Mouse (Mus musculus) urinary bladder, postnatal 4 days (tissue): ENCODE data around the gene Tmem54.
A peak's percentile ranks its signal among the peaks of the same experiment; 100 is the strongest.

Experiments used
- DNase-seq, 2 experiments: peaks; one replicate each; pipeline ENCODE4 v3.0.0; 2021 to 2022; ENCODE audit warnings: low spot score in 2 of 2

Tmem54 gene

DNA sequence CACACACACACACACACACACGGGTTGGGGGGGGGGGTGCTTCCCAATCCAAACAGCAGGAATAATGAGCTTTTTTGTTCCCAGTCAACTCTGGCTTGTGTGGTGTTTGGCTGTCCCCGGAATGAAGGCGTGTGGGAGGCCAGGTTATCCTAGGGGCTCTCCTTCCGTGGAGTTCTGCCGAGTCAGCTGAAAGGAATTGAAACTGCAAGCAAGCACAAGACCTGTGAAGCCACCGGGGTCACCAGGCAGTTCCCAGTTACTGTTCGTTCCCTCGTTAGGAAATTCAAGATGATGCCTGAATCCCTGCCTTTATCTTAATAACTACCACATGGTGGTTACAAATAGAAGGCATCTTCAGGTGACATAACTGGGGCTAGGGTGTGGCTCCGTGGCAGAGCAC, 24.0 kb downstream of the Tmem54 start:
- DNase-seq, result no peak

GRCm38 (mm10) chr4:129130149-129130548, 24.8 kb downstream of the Tmem54 start:
- no peak for DNase-seq

GRCm38 (mm10) chr4:129130755-129131303, 25.5 kb downstream of the Tmem54 start:
- DNase-seq, result no peak

- DNase-seq, result peak in 1 of 2 experiments; percentile 84
These were observed 29.6 kb downstream of the Tmem54 start for GRCm38 (mm10) chr4:129134799-129135585.

DNA sequence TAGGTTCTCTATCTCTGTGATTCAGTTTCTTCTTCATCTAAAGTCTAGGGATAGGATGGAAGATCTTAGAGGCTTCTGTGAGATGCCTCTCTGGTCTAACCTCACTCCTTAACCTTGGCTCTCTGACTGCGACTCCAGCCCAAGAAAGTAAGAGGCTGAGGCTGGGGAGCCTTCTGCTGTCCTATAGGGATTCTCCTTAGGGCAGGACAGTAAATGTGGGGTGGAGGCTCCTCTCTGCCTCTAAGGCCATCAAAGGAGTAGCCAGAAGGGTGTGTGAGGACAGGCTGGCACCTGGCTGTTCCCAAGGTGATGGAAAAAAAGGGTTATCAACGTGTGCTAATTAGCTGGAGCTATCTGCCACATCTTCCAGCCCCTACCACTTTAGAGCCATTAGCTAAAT, 30.3 kb downstream of the Tmem54 start:
- no peak for DNase-seq

DNA sequence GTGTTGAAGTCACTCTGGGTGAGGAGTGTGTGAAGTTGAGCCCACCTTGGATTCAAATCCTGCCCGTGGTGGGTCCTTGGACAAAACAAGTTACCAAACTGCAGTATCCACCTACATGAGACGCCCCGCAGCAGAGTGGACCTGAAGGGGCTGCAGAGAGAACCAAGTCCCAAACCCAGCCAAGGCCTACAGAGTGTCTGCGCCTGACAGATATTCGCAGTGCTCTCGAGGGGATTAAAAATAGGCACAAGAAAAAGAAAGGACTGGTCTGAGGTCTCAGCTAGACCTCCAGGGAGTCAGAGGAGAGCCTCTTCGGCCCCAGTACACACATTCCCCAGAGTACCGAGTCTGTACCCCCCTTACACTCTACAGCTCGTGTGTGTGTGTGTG, 30.8 kb downstream of the Tmem54 start:
- DNase-seq, result no peak

GRCm38 (mm10) chr4:129136579-129137391, 31.4 kb downstream of the Tmem54 start, which contains the start of gene Fndc5:
Gene Fndc5, plus strand, starts transcription at chr4:129136999.
- no peak for DNase-seq

GRCm38 (mm10) chr4:129137392-129138321, 32.3 kb downstream of the Tmem54 start:
- DNase-seq, result no peak

GRCm38 (mm10) chr4:129139642-129140041, 34.3 kb downstream of the Tmem54 start:
- DNase-seq, result no peak

DNA sequence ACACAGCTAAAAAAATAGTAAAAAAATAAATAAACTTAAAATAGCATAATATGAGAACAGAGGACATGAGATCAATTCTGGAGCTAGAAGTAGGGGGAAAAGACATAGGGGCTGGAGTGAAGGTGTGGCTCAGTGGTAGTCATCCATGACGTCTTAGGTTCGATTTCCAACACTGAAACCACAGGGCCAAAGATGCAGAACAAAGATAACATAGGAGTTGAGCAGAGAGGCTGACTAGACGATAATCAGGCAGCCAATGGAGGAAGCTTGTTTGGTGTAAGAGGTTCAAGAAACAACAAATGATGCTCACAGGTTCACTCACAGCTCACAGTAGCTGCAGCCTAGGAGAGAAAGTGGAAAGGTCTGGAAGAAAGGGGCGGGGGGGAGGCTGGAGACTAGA, 35.5 kb downstream of the Tmem54 start:
- DNase-seq, result no peak

- no peak for DNase-seq
These were observed 36.5 kb downstream of the Tmem54 start for GRCm38 (mm10) chr4:129141560-129142438.

DNA sequence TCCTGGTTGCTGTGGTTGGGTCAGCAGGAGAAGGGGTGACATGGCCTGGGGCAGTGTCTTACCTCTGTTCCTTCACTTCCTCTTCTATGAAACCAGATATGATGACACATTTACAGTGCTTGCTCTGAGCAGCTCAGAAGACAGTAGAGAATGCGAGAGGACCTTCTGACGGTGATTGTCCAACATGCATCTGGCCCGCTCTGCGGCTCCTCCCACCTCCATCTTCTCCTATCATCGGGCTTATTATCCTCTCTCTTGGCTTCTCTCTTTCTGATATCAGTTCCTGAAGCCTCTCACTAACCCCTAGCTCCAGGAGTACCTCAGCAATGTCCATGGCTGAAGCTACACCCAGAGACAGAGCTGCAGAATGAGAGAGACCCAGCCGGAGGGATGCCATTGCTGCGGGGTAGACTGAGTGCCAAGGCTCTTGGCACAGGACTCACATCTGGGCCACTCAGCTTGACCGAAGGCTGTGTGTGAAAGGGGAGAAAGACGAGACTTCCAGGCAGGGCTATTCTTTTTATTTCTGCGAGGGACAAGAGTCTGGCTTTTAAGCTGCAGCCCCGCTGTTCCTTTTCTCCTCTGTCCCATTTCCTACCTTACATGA, 37.2 kb downstream of the Tmem54 start:
- no peak for DNase-seq

- no peak for DNase-seq
These were observed 38.2 kb downstream of the Tmem54 start for GRCm38 (mm10) chr4:129143509-129143908.

DNA sequence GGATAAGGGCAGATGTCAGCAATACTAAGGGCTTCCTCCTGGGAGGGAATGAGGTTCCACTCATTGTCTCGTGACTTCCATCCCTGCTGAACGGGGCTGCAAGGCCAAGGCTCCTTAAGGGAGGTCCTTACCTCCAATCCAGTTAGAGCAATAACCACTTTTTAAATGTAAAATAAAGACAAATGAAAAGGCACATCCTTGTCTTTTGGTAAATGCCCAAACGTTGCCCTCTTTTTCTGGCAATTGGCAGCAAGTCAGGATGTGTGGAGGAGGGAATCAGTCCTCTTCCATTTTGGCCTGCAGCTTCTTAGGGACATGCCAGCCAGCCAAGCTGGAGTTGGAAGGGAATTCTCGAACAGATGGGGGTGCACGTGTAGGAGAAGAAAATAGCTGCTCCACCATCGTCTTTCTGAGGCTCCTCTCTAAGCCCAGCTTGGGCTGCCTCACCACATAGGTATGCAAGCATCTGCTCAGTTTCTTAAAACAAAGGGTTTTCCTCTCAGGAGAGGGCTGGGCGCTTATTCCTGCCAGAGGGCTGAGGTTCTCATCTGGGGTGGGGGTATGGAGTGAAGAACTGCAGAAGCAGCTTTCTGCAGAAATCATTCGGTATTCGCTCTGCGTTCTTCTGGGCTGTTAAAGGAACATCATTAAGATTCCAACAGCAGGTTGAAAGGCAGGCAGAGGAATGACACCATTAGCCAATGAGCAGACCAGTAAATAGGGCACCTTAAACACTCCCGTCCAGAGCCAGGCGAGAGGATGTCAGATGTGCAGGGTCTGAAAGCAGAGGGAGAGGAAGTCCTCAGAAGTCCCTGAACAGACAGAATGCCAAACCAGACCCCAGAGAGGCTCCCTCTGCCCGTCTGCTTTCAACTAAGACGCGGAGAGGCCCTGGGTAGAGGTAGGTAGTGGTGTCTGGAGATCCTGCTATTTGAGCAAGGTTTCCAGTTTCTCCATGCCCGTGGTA, 39.3 kb downstream of the Tmem54 start:
- no peak for DNase-seq

DNA sequence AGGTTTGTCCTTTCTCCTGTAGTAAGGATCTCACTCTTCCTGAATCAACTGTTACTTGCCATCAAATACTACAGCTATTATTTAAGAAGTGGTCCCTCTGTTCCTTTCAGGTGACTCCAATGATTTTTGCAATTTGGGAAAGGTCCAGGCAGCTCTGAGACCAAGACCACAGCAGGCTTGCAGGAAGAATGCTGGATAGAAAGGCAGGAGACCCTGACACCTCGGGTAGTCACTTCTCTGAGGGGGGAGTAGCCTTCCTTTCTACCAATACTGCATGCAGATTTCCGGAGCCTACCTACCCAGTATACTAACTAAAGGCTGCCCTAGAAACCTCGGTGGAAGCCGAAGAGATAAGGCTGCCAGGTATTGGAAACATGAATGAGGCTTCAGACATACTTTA, 40.1 kb downstream of the Tmem54 start:
- no peak for DNase-seq

GRCm38 (mm10) chr4:129145943-129146342, 40.6 kb downstream of the Tmem54 start:
- no peak for DNase-seq

DNA sequence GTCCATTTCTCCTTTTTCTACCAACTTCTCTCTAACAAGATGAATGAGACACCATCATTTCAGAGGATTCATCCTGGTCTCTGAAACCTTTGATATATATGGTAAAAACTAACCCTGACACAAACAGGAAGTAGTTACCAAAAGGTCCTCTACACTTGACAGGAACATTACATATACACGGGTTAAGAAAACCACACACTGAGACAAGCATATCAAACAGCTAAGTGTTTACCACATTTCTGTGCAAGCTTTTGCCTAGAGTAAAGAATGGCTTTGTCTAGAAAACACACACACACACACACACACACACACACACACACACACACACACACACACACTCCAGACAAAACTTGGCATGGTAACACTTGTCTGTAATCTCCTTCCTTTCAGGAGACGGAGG, 41.0 kb downstream of the Tmem54 start:
- no peak for DNase-seq

DNA sequence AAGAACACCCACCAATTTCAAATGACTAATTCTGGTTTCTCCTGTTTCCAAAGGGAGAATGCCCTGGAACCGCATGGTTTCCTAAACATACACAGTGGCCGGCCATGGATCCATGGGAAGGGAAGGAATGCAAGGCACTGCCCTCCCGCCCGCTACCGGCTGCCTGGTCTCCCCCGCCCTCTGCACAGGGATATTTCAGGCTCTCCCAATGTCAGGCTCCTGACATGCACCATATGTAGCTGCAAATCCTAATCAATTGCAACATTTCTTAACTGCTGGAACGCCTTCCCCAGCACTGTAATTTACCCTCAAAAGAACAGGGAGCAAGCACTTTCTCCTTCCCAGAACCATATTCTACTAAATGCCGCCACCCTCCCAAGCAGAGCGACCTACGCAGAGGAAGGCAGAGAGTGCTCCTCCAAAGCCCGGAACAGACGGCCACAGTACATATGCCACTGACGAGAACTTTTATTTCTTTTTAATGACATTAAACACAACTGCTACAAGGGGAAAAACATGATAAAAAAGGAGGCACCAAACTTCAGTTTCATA, 42.3 kb downstream of the Tmem54 start:
- DNase-seq, result no peak

- no peak for DNase-seq
These were observed 44.0 kb downstream of the Tmem54 start for GRCm38 (mm10) chr4:129149321-129149720.
